Mouse (Mus musculus) ES-E14 (cell line): ENCODE data around the gene Emsy.

Experiments used
- HCFC1 ChIP-seq: IDR thresholded peaks from 2 replicates; pipeline ENCODE4 v1.6.1; 2012; ENCODE audit warnings: low read length, inconsistent platforms, borderline replicate concordance; ENCODE audit not compliant: insufficient read depth
- MAFK ChIP-seq: IDR thresholded peaks from 2 replicates; pipeline ENCODE4 v1.6.1; 2014; ENCODE audit warnings: mild to moderate bottlenecking, low read depth, low read length, inconsistent platforms; ENCODE audit not compliant: insufficient read depth
- ZC3H11A ChIP-seq: IDR thresholded peaks from 2 replicates; pipeline ENCODE4 v1.6.1; 2012; ENCODE audit warnings: low read depth, mild to moderate bottlenecking, inconsistent platforms, low read length, borderline replicate concordance
- ZNF384 ChIP-seq: IDR thresholded peaks from 2 replicates; pipeline ENCODE4 v1.6.1; 2012; ENCODE audit warnings: low read depth, low read length, inconsistent platforms

GRCm38 (mm10) chr7:98543853-98544370, 112.7 kb downstream of the Emsy start:
- TF ChIP-seq ZNF384, result no peak
- no peak for TF ChIP-seq ZC3H11A
- no peak for TF ChIP-seq MAFK
- TF ChIP-seq HCFC1, result no peak
